In the genomic region with DNA sequence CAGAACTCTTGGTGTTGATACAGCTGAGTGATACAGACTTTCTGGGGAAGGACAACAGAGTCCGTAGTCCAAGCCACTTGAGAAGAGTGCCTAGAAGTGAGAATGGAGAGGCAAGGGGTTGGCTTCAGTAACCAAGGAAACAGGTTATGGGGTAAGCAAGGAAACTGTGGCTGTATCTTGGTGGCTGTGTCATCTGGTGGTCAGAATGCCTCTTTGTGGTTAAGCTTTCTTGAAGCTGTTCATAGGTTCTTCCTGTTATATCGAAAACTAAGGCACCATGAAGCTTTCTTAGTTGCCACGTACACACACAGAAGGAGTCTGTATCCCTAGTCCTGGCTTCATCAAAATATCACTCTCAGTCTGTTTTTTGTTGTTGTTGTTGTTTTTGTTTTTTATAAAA, we compare ENCODE assay signal across 20 mouse cellular contexts. TPM values are rescaled to one million over a fixed set of nuclear protein-coding genes. Genes with fewer than 3 reads are reported as not detected.
DNase-seq lines count a peak whose midpoint lies in the region; ATAC-seq and TF ChIP-seq lines count a peak whose summit lies in the region.
"Had no signal": no experiment of that assay in that cellular context is flagged by ENCODE, and none has a peak within 500 bp of the region (broad histone marks: within the 10 kb centered on the region; RNA-seq: fewer than 3 reads in every experiment).

No protein-coding gene starts in this region.

- no peaks in the 10 kb centered on the region for H3K9me3 ChIP-seq in heart, embryonic 11.5 days (replicated peaks; ENCODE audit: control insufficient read depth, low read length)
- H3K9me3 ChIP-seq in forebrain, postnatal 0 days (ENCODE audit: low read length): no peaks in the 10 kb centered on the region
- no peaks in the 10 kb centered on the region for H3K9me3 ChIP-seq in forebrain, embryonic 11.5 days (ENCODE audit: control insufficient read depth, low read length)
- H3K9me3 ChIP-seq: embryonic facial prominence, embryonic 12.5 days; G1E; heart, embryonic 10.5 days had no signal

- no peak for ATAC-seq in heart, embryonic 11.5 days (replicated peaks; ENCODE audit: insufficient number of reproducible peaks, low FRiP score, low TSS enrichment)
- peak; percentile 99 for ATAC-seq in granulocyte monocyte progenitor cell, adult 5-6 weeks (replicated peaks; ENCODE audit: poor library complexity, severe bottlenecking)
- peak; percentile 66 for ATAC-seq in monocyte, adult 5-6 weeks (replicated peaks; ENCODE audit: insufficient number of reproducible peaks, low FRiP score, low TSS enrichment, poor library complexity, severe bottlenecking)
- ATAC-seq in forebrain, postnatal 0 days: no peak
- no peak for ATAC-seq in forebrain, embryonic 11.5 days (replicated peaks; ENCODE audit: low FRiP score)
- ATAC-seq: forebrain, embryonic 16.5 days had no signal

- no peaks in the 10 kb centered on the region for H3K27me3 ChIP-seq in heart, embryonic 11.5 days (ENCODE audit: control insufficient read depth, insufficient read depth, low read length)
- no peaks in the 10 kb centered on the region for H3K27me3 ChIP-seq in forebrain, postnatal 0 days (ENCODE audit: insufficient read depth, low read length)
- H3K27me3 ChIP-seq in forebrain, embryonic 11.5 days (ENCODE audit: control insufficient read depth, insufficient read depth, low read length): no peaks in the 10 kb centered on the region
- H3K27me3 ChIP-seq: embryonic facial prominence, embryonic 12.5 days had no signal

- no peak overlapping the region for H3K4me2 ChIP-seq in heart, embryonic 11.5 days
- no peak overlapping the region for H3K4me2 ChIP-seq in forebrain, postnatal 0 days (ENCODE audit: low read depth)
- H3K4me2 ChIP-seq in forebrain, embryonic 11.5 days (ENCODE audit: low read depth, low read length, severe bottlenecking): no peak overlapping the region
- H3K4me2 ChIP-seq: embryonic facial prominence, embryonic 12.5 days; lung, embryonic 14.5 days had no signal

- no peak overlapping the region for H3K9ac ChIP-seq in heart, embryonic 11.5 days (ENCODE audit: low read depth, low read length)
- H3K9ac ChIP-seq in forebrain, postnatal 0 days: no peak overlapping the region
- H3K9ac ChIP-seq in forebrain, embryonic 11.5 days (ENCODE audit: low read length): no peak overlapping the region
- H3K9ac ChIP-seq: embryonic facial prominence, embryonic 12.5 days; lung, embryonic 14.5 days had no signal

- no peak overlapping the region for H3K4me3 ChIP-seq in heart, embryonic 11.5 days (ENCODE audit: low read depth, low read length)
- H3K4me3 ChIP-seq in forebrain, postnatal 0 days (ENCODE audit: low read depth, low read length): no peak overlapping the region
- no peak overlapping the region for H3K4me3 ChIP-seq in forebrain, embryonic 11.5 days (ENCODE audit: low read depth, low read length)
- H3K4me3 ChIP-seq: embryonic facial prominence, embryonic 12.5 days; heart, embryonic 10.5 days had no signal

- H3K27ac ChIP-seq in heart, embryonic 11.5 days (ENCODE audit: low read depth, low read length): no peak overlapping the region
- H3K27ac ChIP-seq in forebrain, postnatal 0 days (ENCODE audit: low read depth, low read length): no peak overlapping the region
- no peak overlapping the region for H3K27ac ChIP-seq in forebrain, embryonic 11.5 days (ENCODE audit: low read depth, low read length)
- H3K27ac ChIP-seq: embryonic facial prominence, embryonic 12.5 days; heart, embryonic 10.5 days had no signal

- 78% methylated on average over 3 of the region's 3 CpGs for WGBS in heart, embryonic 11.5 days (ENCODE audit: insufficient replicate concordance)
- 91% methylated on average over 3 of the region's 3 CpGs for whole genome bisulfite sequencing in forebrain, postnatal 0 days
- 97% methylated on average over 3 of the region's 3 CpGs for WGBS in forebrain, embryonic 11.5 days

- H3K36me3 ChIP-seq in heart, embryonic 11.5 days (ENCODE audit: control insufficient read depth, insufficient read depth, low read length): no peaks in the 10 kb centered on the region
- no peaks in the 10 kb centered on the region for H3K36me3 ChIP-seq in forebrain, postnatal 0 days (ENCODE audit: insufficient read depth)
- H3K36me3 ChIP-seq in forebrain, embryonic 11.5 days (ENCODE audit: control insufficient read depth, insufficient read depth, low read length): no peaks in the 10 kb centered on the region
- H3K36me3 ChIP-seq: embryonic facial prominence, embryonic 12.5 days; G1E; heart, embryonic 10.5 days had no signal

- intact Hi-C loops in heart, postnatal 14 days (cut with DNase I): no loop called here

- no peaks in the 10 kb centered on the region for H3K4me1 ChIP-seq in heart, embryonic 11.5 days (ENCODE audit: control insufficient read depth, insufficient read depth, low read length)
- no peaks in the 10 kb centered on the region for H3K4me1 ChIP-seq in forebrain, postnatal 0 days (ENCODE audit: insufficient read depth)
- peaks cover 5% of the 10 kb centered on the region; the same call in 1 of the 2 replicates for H3K4me1 ChIP-seq in forebrain, embryonic 11.5 days (replicated peaks; ENCODE audit: control insufficient read depth, insufficient read depth, low read length)
- H3K4me1 ChIP-seq: embryonic facial prominence, embryonic 12.5 days had no signal

- peak; percentile 82 for DNase-seq in heart, adult 11 months
- peak; percentile 1 to 28 for DNase-seq in CD8-positive naive resting alpha-beta T cell, adult 2 months (ENCODE audit: low read depth in 2 of 2, low spot score in 2 of 2)
- DNase-seq in forebrain, postnatal 0 days: no peak
- no peak for DNase-seq in forebrain, embryonic 11.5 days (ENCODE audit: low spot score)
- no peak for DNase-seq in heart, postnatal 14 days
- DNase-seq: adrenal gland, postnatal 14 days; cerebellum, adult 18-20 months; gastrocnemius, postnatal 10 days; kidney, adult 9 months; kidney, postnatal 4 days; liver; lung, embryonic 14.5 days; thymus, adult 18-20 months had no signal

- no peak for TF ChIP-seq CTCF in forebrain, postnatal 0 days (IDR thresholded peaks at IDR 0.05; ENCODE audit: low read depth)

RNA-seq across cellular contexts. Expression of a gene that starts 59.0 kb away (rescaled TPM):
- 5.9 and 10.1 TPM in 2 replicates for polyA plus RNA-seq in heart, embryonic 11.5 days (2014; fragmentation: Nextera tagmentation; extraction: Ambion mirVana)
- total RNA-seq in granulocyte monocyte progenitor cell, adult 5-6 weeks (2014; fragmentation: Nextera tagmentation): 29.0 and 34.0 TPM in 2 replicates
- total RNA-seq in granulocyte monocyte progenitor cell, adult 5-6 weeks (2017): 12.9 and 14.2 TPM in 2 replicates
- total RNA-seq in monocyte, adult 5-6 weeks (2017): 42.1 to 64.1 TPM (median 60.5 TPM) in 3 replicates
- total RNA-seq in forebrain, postnatal 0 days (2014; rRNA removed): 178 and 256 TPM in 2 replicates
- polyA plus RNA-seq in forebrain, postnatal 0 days (2015; fragmentation: Nextera tagmentation; extraction: Ambion mirVana): 21.6 and 45.3 TPM in 2 replicates
- 14.2 and 16.4 TPM in 2 replicates for polyA plus RNA-seq in forebrain, embryonic 11.5 days (2014; fragmentation: Nextera tagmentation; extraction: Ambion mirVana)
- total RNA-seq in heart, postnatal 14 days (2021): 10 to 100 TPM; 31.0 to 34.2 TPM

Comparison
In these comparisons a context has a peak if more than half of its experiments do, and no peak if none do; other contexts are left out.
1. DNase-seq: peak in heart, adult 11 months (single experiment) and CD8-positive naive resting alpha-beta T cell, adult 2 months (2 of 2); none in forebrain, postnatal 0 days (single experiment), forebrain, embryonic 11.5 days (single experiment) and heart, postnatal 14 days (0 of 2).
2. ATAC-seq: peak in granulocyte monocyte progenitor cell, adult 5-6 weeks (single experiment) and monocyte, adult 5-6 weeks (single experiment); none in heart, embryonic 11.5 days (single experiment), forebrain, postnatal 0 days (single experiment) and forebrain, embryonic 11.5 days (single experiment).